Mouse (Mus musculus): ENCODE measurements around the gene Thumpd3. TPM values are rescaled to one million over a fixed set of nuclear protein-coding genes. Genes with fewer than 3 reads are reported as not detected.
A peak's percentile ranks its signal among the peaks of the same experiment; 100 is the strongest.

The Thumpd3 gene
- polyA plus RNA-seq (2014; fragmentation: Nextera tagmentation; extraction: Ambion mirVana): 60.1 and 60.7 TPM in 2 replicates

GRCm38 (mm10) chr6:113046041-113046975, at the start of gene Thumpd3:
Thumpd3 (plus strand) TSS chr6:113046225.
- peak within 1 kb of the TSS; percentile 78 for H3K9ac ChIP-seq (ENCODE audit: low read length)
- DNase-seq (ENCODE audit: low spot score) (peak; percentile 98), ATAC-seq (peak; percentile 100)
- H3K4me1 ChIP-seq (ENCODE audit: control insufficient read depth, insufficient read depth, low read length): peaks cover 15% of the 10 kb centered on the region
- no peaks in the 10 kb centered on the region for H3K9me3 ChIP-seq (replicated peaks; ENCODE audit: control insufficient read depth, low read length)
- peaks cover 26% of the 10 kb centered on the region for H3K36me3 ChIP-seq (ENCODE audit: control insufficient read depth, insufficient read depth, low read length)
- WGBS: 1% methylated on average over 59 of the region's 59 CpGs
- H3K27me3 ChIP-seq (replicated peaks; ENCODE audit: control insufficient read depth, insufficient read depth, low read length): no peaks in the 10 kb centered on the region
- H3K4me3 ChIP-seq (ENCODE audit: low read depth, low read length): peak within 1 kb of the TSS; percentile 75
- peak within 1 kb of the TSS; percentile 93 for H3K4me2 ChIP-seq (ENCODE audit: low read length)
- peak within 1 kb of the TSS; percentile 81 for H3K27ac ChIP-seq (ENCODE audit: low read depth, low read length)

- no peak for DNase-seq (ENCODE audit: low spot score)
- no peak for ATAC-seq
- H3K4me3 ChIP-seq (ENCODE audit: low read depth, low read length): no peak overlapping the region
- no peaks in the 10 kb centered on the region for H3K9me3 ChIP-seq (replicated peaks; ENCODE audit: control insufficient read depth, low read length)
- H3K4me2 ChIP-seq (ENCODE audit: low read length): no peak overlapping the region
- H3K9ac ChIP-seq (ENCODE audit: low read length): no peak overlapping the region
- no peak overlapping the region for H3K27ac ChIP-seq (ENCODE audit: low read depth, low read length)
- no peaks in the 10 kb centered on the region for H3K27me3 ChIP-seq (replicated peaks; ENCODE audit: control insufficient read depth, insufficient read depth, low read length)
- WGBS: 36% methylated on average over 2 of the region's 2 CpGs
- no peaks in the 10 kb centered on the region for H3K36me3 ChIP-seq (ENCODE audit: control insufficient read depth, insufficient read depth, low read length)
- 0 out of 2 replicates have a peak, but pooled peaks cover 3% of the 10 kb centered on the region for H3K4me1 ChIP-seq (ENCODE audit: control insufficient read depth, insufficient read depth, low read length)
Observed at GRCm38 (mm10) chr6:112999199-112999598, 46.8 kb upstream of the Thumpd3 start.

- ATAC-seq (peak; percentile 95), DNase-seq (ENCODE audit: low spot score) (peak; percentile 96)
- Histone ChIP-seq H3K27ac (ENCODE audit: low read depth, low read length) (no peak overlapping the region; the same call in 1 of the 2 replicates), H3K36me3 (ENCODE audit: control insufficient read depth, insufficient read depth, low read length) (no peaks in the 10 kb centered on the region), H3K4me3 (ENCODE audit: low read depth, low read length) (no peak overlapping the region), H3K4me1 (ENCODE audit: control insufficient read depth, insufficient read depth, low read length) (0 out of 2 replicates have a peak, but pooled peaks cover 3% of the 10 kb centered on the region), H3K4me2 (ENCODE audit: low read length) (peak overlapping the region; percentile 27; the same call in 1 of the 2 replicates), H3K27me3 (replicated peaks; ENCODE audit: control insufficient read depth, insufficient read depth, low read length) (no peaks in the 10 kb centered on the region), H3K9ac (ENCODE audit: low read length) (peak overlapping the region; percentile 45; the same call in 1 of the 2 replicates), H3K9me3 (replicated peaks; ENCODE audit: control insufficient read depth, low read length) (no peaks in the 10 kb centered on the region)
- WGBS: 38% methylated on average over 11 of the region's 11 CpGs
Observed at GRCm38 (mm10) chr6:113000666-113001287, 45.2 kb upstream of the Thumpd3 start.

GRCm38 (mm10) chr6:113001719-113002118, 44.3 kb upstream of the Thumpd3 start:
- no peaks in the 10 kb centered on the region for H3K27me3 ChIP-seq (replicated peaks; ENCODE audit: control insufficient read depth, insufficient read depth, low read length)
- H3K9me3 ChIP-seq (replicated peaks; ENCODE audit: control insufficient read depth, low read length): no peaks in the 10 kb centered on the region
- ATAC-seq (no peak), DNase-seq (ENCODE audit: low spot score) (no peak)
- no peaks in the 10 kb centered on the region for H3K36me3 ChIP-seq (ENCODE audit: control insufficient read depth, insufficient read depth, low read length)
- H3K4me3 ChIP-seq (ENCODE audit: low read depth, low read length): no peak overlapping the region
- WGBS: 76% methylated on average over 12 of the region's 12 CpGs
- H3K4me1 ChIP-seq (ENCODE audit: control insufficient read depth, insufficient read depth, low read length): 0 out of 2 replicates have a peak, but pooled peaks cover 3% of the 10 kb centered on the region
- H3K27ac ChIP-seq (ENCODE audit: low read depth, low read length): no peak overlapping the region
- no peak overlapping the region for H3K9ac ChIP-seq (ENCODE audit: low read length)
- H3K4me2 ChIP-seq (ENCODE audit: low read length): no peak overlapping the region

- DNase-seq (ENCODE audit: low spot score) (no peak), ATAC-seq (no peak)
- Histone ChIP-seq H3K9me3 (replicated peaks; ENCODE audit: control insufficient read depth, low read length) (no peaks in the 10 kb centered on the region), H3K4me3 (ENCODE audit: low read depth, low read length) (no peak overlapping the region), H3K27me3 (replicated peaks; ENCODE audit: control insufficient read depth, insufficient read depth, low read length) (no peaks in the 10 kb centered on the region), H3K27ac (ENCODE audit: low read depth, low read length) (no peak overlapping the region), H3K4me2 (ENCODE audit: low read length) (no peak overlapping the region), H3K36me3 (ENCODE audit: control insufficient read depth, insufficient read depth, low read length) (no peaks in the 10 kb centered on the region), H3K9ac (ENCODE audit: low read length) (no peak overlapping the region), H3K4me1 (ENCODE audit: control insufficient read depth, insufficient read depth, low read length) (0 out of 2 replicates have a peak, but pooled peaks cover 3% of the 10 kb centered on the region)
- WGBS: 91% methylated on average over 10 of the region's 10 CpGs
Observed at GRCm38 (mm10) chr6:113003313-113004111, 42.5 kb upstream of the Thumpd3 start.

- 54% methylated on average over 2 of the region's 2 CpGs for WGBS
- ATAC-seq: no peak
- H3K9me3 ChIP-seq (replicated peaks; ENCODE audit: control insufficient read depth, low read length): no peaks in the 10 kb centered on the region
Observed at GRCm38 (mm10) chr6:113006833-113007232, 39.2 kb upstream of the Thumpd3 start.

GRCm38 (mm10) chr6:113011886-113012285, 34.1 kb upstream of the Thumpd3 start:
- ATAC-seq (no peak), DNase-seq (ENCODE audit: low spot score) (peak; percentile 17)
- Histone ChIP-seq H3K27me3 (replicated peaks; ENCODE audit: control insufficient read depth, insufficient read depth, low read length) (no peaks in the 10 kb centered on the region), H3K27ac (ENCODE audit: low read depth, low read length) (peak overlapping the region; percentile 78; the same call in 1 of the 2 replicates), H3K9me3 (replicated peaks; ENCODE audit: control insufficient read depth, low read length) (no peaks in the 10 kb centered on the region), H3K36me3 (ENCODE audit: control insufficient read depth, insufficient read depth, low read length) (no peaks in the 10 kb centered on the region), H3K4me3 (ENCODE audit: low read depth, low read length) (no peak overlapping the region), H3K4me2 (ENCODE audit: low read length) (no peak overlapping the region), H3K9ac (ENCODE audit: low read length) (no peak overlapping the region), H3K4me1 (ENCODE audit: control insufficient read depth, insufficient read depth, low read length) (peaks cover 24% of the 10 kb centered on the region)
- WGBS: 16% methylated on average over 2 of the region's 2 CpGs

More at GRCm38 (mm10) chr6:113006833-113007232, 39.2 kb upstream of the Thumpd3 start:
- Histone ChIP-seq H3K9ac (ENCODE audit: low read length) (no peak overlapping the region), H3K4me2 (ENCODE audit: low read length) (no peak overlapping the region), H3K36me3 (ENCODE audit: control insufficient read depth, insufficient read depth, low read length) (no peaks in the 10 kb centered on the region), H3K27ac (ENCODE audit: low read depth, low read length) (no peak overlapping the region), H3K4me1 (ENCODE audit: control insufficient read depth, insufficient read depth, low read length) (peaks cover 6% of the 10 kb centered on the region; the same call in 1 of the 2 replicates), H3K4me3 (ENCODE audit: low read depth, low read length) (no peak overlapping the region), H3K27me3 (replicated peaks; ENCODE audit: control insufficient read depth, insufficient read depth, low read length) (no peaks in the 10 kb centered on the region)
- DNase-seq (ENCODE audit: low spot score): no peak

GRCm38 (mm10) chr6:113012495-113012941, 33.5 kb upstream of the Thumpd3 start:
- WGBS: under 1% methylated on average over 6 of the region's 6 CpGs
- H3K4me1 ChIP-seq (ENCODE audit: control insufficient read depth, insufficient read depth, low read length): peaks cover 25% of the 10 kb centered on the region

More at GRCm38 (mm10) chr6:113012495-113012941, 33.5 kb upstream of the Thumpd3 start:
- peak; percentile 92 for DNase-seq (ENCODE audit: low spot score)
- ATAC-seq: peak; percentile 90
- Histone ChIP-seq H3K27ac (ENCODE audit: low read depth, low read length) (peak overlapping the region; percentile 78), H3K36me3 (ENCODE audit: control insufficient read depth, insufficient read depth, low read length) (no peaks in the 10 kb centered on the region), H3K9ac (ENCODE audit: low read length) (no peak overlapping the region), H3K9me3 (replicated peaks; ENCODE audit: control insufficient read depth, low read length) (no peaks in the 10 kb centered on the region), H3K4me3 (ENCODE audit: low read depth, low read length) (no peak overlapping the region), H3K4me2 (ENCODE audit: low read length) (no peak overlapping the region), H3K27me3 (replicated peaks; ENCODE audit: control insufficient read depth, insufficient read depth, low read length) (no peaks in the 10 kb centered on the region)

Data from forebrain, embryonic 14.5 days (tissue).